Comparison of ENCODE assay signal across 1 mouse cellular context in the genomic region with DNA sequence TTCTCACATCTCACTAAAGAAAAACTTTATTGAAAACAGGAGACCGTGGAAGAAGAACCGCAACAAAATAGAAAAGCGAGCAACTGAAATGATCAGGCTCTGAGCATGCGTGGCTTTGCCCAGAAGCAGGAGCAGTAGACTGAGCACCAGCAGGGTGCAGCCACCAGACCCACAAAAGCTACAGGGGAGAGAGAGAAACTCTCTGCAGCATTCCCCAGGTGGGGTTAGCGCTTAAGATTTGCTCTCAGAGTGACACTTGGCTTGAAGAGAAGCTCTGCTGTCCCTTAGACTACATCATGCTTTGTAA.
TF ChIP-seq lines count a peak whose summit lies in the region.

No protein-coding gene starts in this region.

TF ChIP-seq in CH12.LX, 34 proteins besides CTCF, POLR2A, EP300 and RAD21 (continued from another document):
- TF ChIP-seq CHD1 (IDR thresholded peaks at IDR 0.05; ENCODE audit: low read depth, low read length) = no peak
- TF ChIP-seq ELF1 (IDR thresholded peaks at IDR 0.05; ENCODE audit: low read depth, low read length) = 0 out of 2 replicates have a peak, but pooled peaks have one; percentile 19
- no peak for TF ChIP-seq SIN3A (IDR thresholded peaks at IDR 0.05; ENCODE audit: low read length)
- TF ChIP-seq ZC3H11A (IDR thresholded peaks at IDR 0.05; ENCODE audit: low read depth, low read length) = no peak
- TF ChIP-seq E2F4 (IDR thresholded peaks at IDR 0.05; ENCODE audit: insufficient replicate concordance, low read depth, low read length) = no peak
- TF ChIP-seq UBTF (IDR thresholded peaks at IDR 0.05; ENCODE audit: low read depth, low read length) = no peak
- no peak; the same call in 1 of the 2 replicates for TF ChIP-seq BHLHE40 (IDR thresholded peaks at IDR 0.05; ENCODE audit: low read depth, low read length)
- TF ChIP-seq IRF4 (IDR thresholded peaks at IDR 0.05; ENCODE audit: low read depth, low read length) = 0 out of 2 replicates have a peak, but pooled peaks have one; percentile 56
- TF ChIP-seq NRF1 (IDR thresholded peaks at IDR 0.05; ENCODE audit: low read depth, low read length) = peak; percentile 90
- peak; percentile 50 for TF ChIP-seq SMC3 (IDR thresholded peaks at IDR 0.05; ENCODE audit: low read depth, low read length)
- TF ChIP-seq NELFE (IDR thresholded peaks at IDR 0.05; ENCODE audit: low read depth, low read length) = no peak
- no peak for TF ChIP-seq JUN (IDR thresholded peaks at IDR 0.05; ENCODE audit: insufficient read depth, low read depth, low read length)
- peak; percentile 52; the same call in 1 of the 2 replicates for TF ChIP-seq MAX (IDR thresholded peaks at IDR 0.05; ENCODE audit: low read length)
- TF ChIP-seq TCF12 (IDR thresholded peaks at IDR 0.05; ENCODE audit: low read depth, low read length) = peak; percentile 58; the same call in 1 of the 2 replicates
